Mouse (Mus musculus) kidney, embryonic 14.5 days (tissue): ENCODE data around the gene Asgr2. TPM values are rescaled to one million over a fixed set of nuclear protein-coding genes. Genes with fewer than 3 reads are reported as not detected.

Experiments
- ATAC-seq: fragments of 200-750 bp; cut with Nextera tagmentation; 2 replicates; pipeline ENCODE4 v1.8.0; 2017; ENCODE audit warnings: moderate number of reproducible peaks, mild to moderate bottlenecking, moderate TSS enrichment, moderate library complexity; ENCODE audit not compliant: low FRiP score, low TSS enrichment
- H3K27ac ChIP-seq: fragments of 300-500 bp; sonication (generic); 2 replicates; pipeline ENCODE4 v1.5.1; 2014; ENCODE audit warnings: low read depth, mild to moderate bottlenecking, low read length, moderate library complexity, mixed read lengths
- H3K27me3 ChIP-seq: fragments of 300-500 bp; sonication (generic); 2 replicates; pipeline ENCODE4 v1.6.1; 2014; ENCODE audit warnings: mild to moderate bottlenecking, low read length; ENCODE audit not compliant: control insufficient read depth, insufficient read depth
- H3K36me3 ChIP-seq: fragments of 300-500 bp; sonication (generic); 2 replicates; pipeline ENCODE4 v1.6.1; 2014; ENCODE audit warnings: low read length, mixed read lengths; ENCODE audit not compliant: control insufficient read depth, insufficient read depth
- H3K4me1 ChIP-seq: fragments of 300-500 bp; sonication (generic); 2 replicates; pipeline ENCODE4 v1.6.1; 2014; ENCODE audit warnings: low read length, mixed read lengths; ENCODE audit not compliant: control insufficient read depth, insufficient read depth
- H3K4me2 ChIP-seq: fragments of 300-500 bp; sonication (generic); replicated peaks from 2 replicates; pipeline ENCODE4 v1.6.1; 2014; ENCODE audit warnings: low read depth, mild to moderate bottlenecking, low read length
- H3K4me3 ChIP-seq: fragments of 300-500 bp; sonication (generic); 2 replicates; pipeline ENCODE4 v1.5.1; 2014; ENCODE audit warnings: mild to moderate bottlenecking, low read length
- H3K9ac ChIP-seq: fragments of 300-500 bp; sonication (generic); 2 replicates; pipeline ENCODE4 v1.6.1; 2014; ENCODE audit warnings: low read depth, mild to moderate bottlenecking, low read length, moderate library complexity
- H3K9me3 ChIP-seq: fragments of 300-500 bp; sonication (generic); 2 replicates; pipeline ENCODE4 v1.6.1; 2016; ENCODE audit warnings: low read length; ENCODE audit not compliant: control insufficient read depth
- WGBS: fragments of 180-500 bp; shearing (Covaris S2); extraction: QIAGEN DNeasy Blood & Tissue Kit; methylation state at CpG from one replicate; pipeline ENCODE4 v1.1.7; 2014; 5-methylcytosine and 5-hydroxymethylcytosine counted together
- polyA plus RNA-seq: library from polyadenylated mRNA; unstranded; fragments of >200 nt; fragmentation: Nextera tagmentation; extraction: Ambion mirVana; gene quantifications from 2 replicates; pipeline ENCODE4 v1.2.1, GENCODE M21; 2014

The Asgr2 gene
- polyA plus RNA-seq: not detected in 2 replicates

GRCm38 (mm10) chr11:70091986-70092783 lies at the start of gene Asgr2:
Gene Asgr2 (plus strand): TSS chr11:70092644.
- no peaks in the 10 kb centered on the region for H3K27me3 ChIP-seq
- H3K4me2 ChIP-seq: no peak within 1 kb of the TSS
- WGBS: 55% methylated on average over 12 of the region's 12 CpGs
- no peak for ATAC-seq
- H3K9me3 ChIP-seq: no peaks in the 10 kb centered on the region
- no peaks in the 10 kb centered on the region for H3K36me3 ChIP-seq
- H3K4me3 ChIP-seq: no peak within 1 kb of the TSS
- H3K4me1 ChIP-seq: 0 out of 2 replicates have a peak, but pooled peaks cover 3% of the 10 kb centered on the region
- no peak within 1 kb of the TSS for H3K9ac ChIP-seq
- no peak within 1 kb of the TSS for H3K27ac ChIP-seq

- no peaks in the 10 kb centered on the region for H3K4me1 ChIP-seq
- no peak overlapping the region for H3K27ac ChIP-seq
- H3K36me3 ChIP-seq: peaks cover 36% of the 10 kb centered on the region
- no peak overlapping the region for H3K4me3 ChIP-seq
- 88% methylated on average over 7 of the region's 7 CpGs for WGBS
- no peaks in the 10 kb centered on the region for H3K9me3 ChIP-seq
- no peak for ATAC-seq
- no peaks in the 10 kb centered on the region for H3K27me3 ChIP-seq
- no peak overlapping the region for H3K4me2 ChIP-seq
- H3K9ac ChIP-seq: no peak overlapping the region
Measured at GRCm38 (mm10) chr11:70043665-70044064, 48.8 kb upstream of the Asgr2 start.

- ATAC-seq: peak; percentile 74
- peaks cover 36% of the 10 kb centered on the region for H3K36me3 ChIP-seq
- H3K4me2 ChIP-seq: no peak overlapping the region
- H3K27ac ChIP-seq: no peak overlapping the region
- no peak overlapping the region for H3K4me3 ChIP-seq
- H3K9me3 ChIP-seq: no peaks in the 10 kb centered on the region
- no peak overlapping the region for H3K9ac ChIP-seq
- 14% methylated on average over 9 of the region's 9 CpGs for WGBS
- no peaks in the 10 kb centered on the region for H3K4me1 ChIP-seq
- no peaks in the 10 kb centered on the region for H3K27me3 ChIP-seq
Measured at GRCm38 (mm10) chr11:70045435-70045834, 47.0 kb upstream of the Asgr2 start.

- Histone ChIP-seq H3K9me3 (no peaks in the 10 kb centered on the region), H3K27ac (no peak overlapping the region), H3K36me3 (peaks cover 8% of the 10 kb centered on the region; the same call in 1 of the 2 replicates), H3K4me3 (no peak overlapping the region), H3K9ac (no peak overlapping the region), H3K27me3 (no peaks in the 10 kb centered on the region), H3K4me2 (no peak overlapping the region), H3K4me1 (no peaks in the 10 kb centered on the region)
- ATAC-seq: no peak
- 78% methylated on average over 6 of the region's 6 CpGs for WGBS
Measured at GRCm38 (mm10) chr11:70049366-70049765, 43.1 kb upstream of the Asgr2 start.

- WGBS: 67% methylated on average over 10 of the region's 10 CpGs
- H3K9ac ChIP-seq: no peak overlapping the region
- ATAC-seq: no peak
- H3K27ac ChIP-seq: no peak overlapping the region
- H3K27me3 ChIP-seq: no peaks in the 10 kb centered on the region
- H3K36me3 ChIP-seq: peaks cover 3% of the 10 kb centered on the region; the same call in 1 of the 2 replicates
- H3K9me3 ChIP-seq: no peaks in the 10 kb centered on the region
- no peak overlapping the region for H3K4me3 ChIP-seq
- H3K4me2 ChIP-seq: no peak overlapping the region
- H3K4me1 ChIP-seq: no peaks in the 10 kb centered on the region
Measured at GRCm38 (mm10) chr11:70049816-70050215, 42.6 kb upstream of the Asgr2 start.

GRCm38 (mm10) chr11:70053156-70053555 lies 39.3 kb upstream of the Asgr2 start:
- Histone ChIP-seq H3K4me1 (no peaks in the 10 kb centered on the region), H3K36me3 (no peaks in the 10 kb centered on the region), H3K9me3 (no peaks in the 10 kb centered on the region), H3K4me3 (no peak overlapping the region), H3K9ac (no peak overlapping the region), H3K27me3 (peaks cover 6% of the 10 kb centered on the region; the same call in 1 of the 2 replicates), H3K4me2 (no peak overlapping the region), H3K27ac (no peak overlapping the region)
- 68% methylated on average over 7 of the region's 7 CpGs for WGBS
- ATAC-seq: no peak

- no peak for ATAC-seq
Measured at GRCm38 (mm10) chr11:70053898-70054570, 38.4 kb upstream of the Asgr2 start, which contains the start of gene Asgr1. Gene Asgr1 (plus strand): TSS chr11:70054085.

GRCm38 (mm10) chr11:70055618-70056214 lies 36.7 kb upstream of the Asgr2 start:
- H3K9me3 ChIP-seq: no peaks in the 10 kb centered on the region
- H3K27ac ChIP-seq: no peak overlapping the region
- H3K4me2 ChIP-seq: no peak overlapping the region; the same call in 1 of the 2 replicates
- peaks cover 6% of the 10 kb centered on the region; the same call in 1 of the 2 replicates for H3K27me3 ChIP-seq
- H3K36me3 ChIP-seq: no peaks in the 10 kb centered on the region
- no peak overlapping the region for H3K9ac ChIP-seq
- H3K4me1 ChIP-seq: no peaks in the 10 kb centered on the region
- no peak overlapping the region for H3K4me3 ChIP-seq
- peak; percentile 41 for ATAC-seq
- 25% methylated on average over 18 of the region's 18 CpGs for WGBS

More at GRCm38 (mm10) chr11:70053898-70054570, 38.4 kb upstream of the Asgr2 start, which contains the start of gene Asgr1:
- WGBS: 80% methylated on average over 10 of the region's 10 CpGs
- Histone ChIP-seq H3K4me2 (no peak within 1 kb of the TSS), H3K4me3 (no peak within 1 kb of the TSS), H3K9ac (no peak within 1 kb of the TSS), H3K27me3 (peaks cover 6% of the 10 kb centered on the region; the same call in 1 of the 2 replicates), H3K36me3 (no peaks in the 10 kb centered on the region), H3K4me1 (no peaks in the 10 kb centered on the region), H3K27ac (no peak within 1 kb of the TSS), H3K9me3 (no peaks in the 10 kb centered on the region)
